Mouse (Mus musculus): Measurements from ENCODE around the gene Scyl1. TPM values are rescaled to one million over a fixed set of nuclear protein-coding genes. Genes with fewer than 3 reads are reported as not detected.
A peak's percentile ranks its signal among the peaks of the same experiment; 100 is the strongest.

The Scyl1 gene
- polyA plus RNA-seq, 1 experiment from 2014 or later = 70.4 TPM

- H3K4me2 ChIP-seq (replicated peaks) = no peak overlapping the region
- H3K27ac ChIP-seq = no peak overlapping the region
- no peak overlapping the region for H3K9ac ChIP-seq
- WGBS = 95% methylated on average over 6 of the region's 6 CpGs
- no peak overlapping the region for H3K4me3 ChIP-seq
- H3K36me3 ChIP-seq = peaks cover 81% of the 10 kb centered on the region
- no peaks in the 10 kb centered on the region for H3K9me3 ChIP-seq
- no peaks in the 10 kb centered on the region for H3K27me3 ChIP-seq (replicated peaks)
- H3K4me1 ChIP-seq = peaks cover 21% of the 10 kb centered on the region
- ATAC-seq (ENCODE audit: low FRiP score, low read depth) = no peak
Measured at GRCm38 (mm10) chr19:5721233-5721632, 50.0 kb downstream of the Scyl1 start.

- Histone ChIP-seq H3K9me3 (no peaks in the 10 kb centered on the region), H3K4me1 (peaks cover 13% of the 10 kb centered on the region), H3K27me3 (replicated peaks) (no peaks in the 10 kb centered on the region), H3K4me2 (replicated peaks) (no peak overlapping the region), H3K27ac (no peak overlapping the region), H3K36me3 (peaks cover 89% of the 10 kb centered on the region), H3K9ac (no peak overlapping the region), H3K4me3 (no peak overlapping the region)
- no peak for ATAC-seq (ENCODE audit: low FRiP score, low read depth)
- WGBS = 63% methylated on average over 10 of the region's 10 CpGs
Measured at GRCm38 (mm10) chr19:5716955-5717354, 54.3 kb downstream of the Scyl1 start.

- Histone ChIP-seq H3K27ac (no peak overlapping the region), H3K4me1 (peaks cover 13% of the 10 kb centered on the region), H3K9me3 (no peaks in the 10 kb centered on the region), H3K27me3 (replicated peaks) (no peaks in the 10 kb centered on the region), H3K36me3 (peaks cover 88% of the 10 kb centered on the region), H3K4me3 (no peak overlapping the region), H3K4me2 (replicated peaks) (peak overlapping the region; percentile 43), H3K9ac (0 out of 2 replicates have a peak overlapping the region, but pooled peaks have one; percentile 21)
- 17% methylated on average over 43 of the region's 43 CpGs for WGBS
- ATAC-seq (ENCODE audit: low FRiP score, low read depth) = 0 out of 2 replicates have a peak, but pooled peaks have one; percentile 37
Measured at GRCm38 (mm10) chr19:5715793-5716688, 55.2 kb downstream of the Scyl1 start.

DNA sequence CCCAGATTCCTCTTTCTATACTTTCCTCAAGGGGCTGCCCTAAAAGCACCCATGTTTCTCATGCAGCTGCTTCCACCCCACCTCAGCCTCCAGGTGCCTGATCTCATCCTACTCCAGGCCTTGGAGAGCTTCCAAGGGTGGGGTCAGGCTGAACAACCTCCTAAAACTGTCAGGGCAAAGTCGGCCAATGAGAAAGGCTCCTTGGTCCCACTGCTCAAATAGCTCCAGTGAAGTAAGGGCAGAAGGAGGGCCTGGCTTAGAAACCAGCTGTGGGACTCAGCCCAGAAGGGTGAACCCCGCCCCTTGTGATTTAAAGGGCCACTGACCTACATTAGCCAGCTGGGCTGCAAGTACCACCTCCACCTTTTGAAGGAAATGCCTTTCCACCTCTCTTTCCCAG lies 57.5 kb downstream of the Scyl1 start:
- no peak overlapping the region for H3K27ac ChIP-seq
- H3K4me1 ChIP-seq = peaks cover 13% of the 10 kb centered on the region
- no peaks in the 10 kb centered on the region for H3K27me3 ChIP-seq (replicated peaks)
- ATAC-seq (ENCODE audit: low FRiP score, low read depth) = no peak
- H3K36me3 ChIP-seq = peaks cover 85% of the 10 kb centered on the region
- no peak overlapping the region for H3K4me3 ChIP-seq
- H3K9ac ChIP-seq = no peak overlapping the region
- WGBS = 4% methylated on average over 2 of the region's 2 CpGs
- no peak overlapping the region for H3K4me2 ChIP-seq (replicated peaks)
- no peaks in the 10 kb centered on the region for H3K9me3 ChIP-seq

- ATAC-seq (ENCODE audit: low FRiP score, low read depth) = no peak
- H3K9ac ChIP-seq = no peak overlapping the region
- H3K4me1 ChIP-seq = peaks cover 13% of the 10 kb centered on the region
- H3K27me3 ChIP-seq (replicated peaks) = no peaks in the 10 kb centered on the region
- no peaks in the 10 kb centered on the region for H3K9me3 ChIP-seq
- no peak overlapping the region for H3K27ac ChIP-seq
- peaks cover 86% of the 10 kb centered on the region for H3K36me3 ChIP-seq
- no peak overlapping the region for H3K4me2 ChIP-seq (replicated peaks)
- H3K4me3 ChIP-seq = no peak overlapping the region
- 75% methylated on average over 5 of the region's 5 CpGs for WGBS
Measured at GRCm38 (mm10) chr19:5713255-5713654, 58.0 kb downstream of the Scyl1 start.

DNA sequence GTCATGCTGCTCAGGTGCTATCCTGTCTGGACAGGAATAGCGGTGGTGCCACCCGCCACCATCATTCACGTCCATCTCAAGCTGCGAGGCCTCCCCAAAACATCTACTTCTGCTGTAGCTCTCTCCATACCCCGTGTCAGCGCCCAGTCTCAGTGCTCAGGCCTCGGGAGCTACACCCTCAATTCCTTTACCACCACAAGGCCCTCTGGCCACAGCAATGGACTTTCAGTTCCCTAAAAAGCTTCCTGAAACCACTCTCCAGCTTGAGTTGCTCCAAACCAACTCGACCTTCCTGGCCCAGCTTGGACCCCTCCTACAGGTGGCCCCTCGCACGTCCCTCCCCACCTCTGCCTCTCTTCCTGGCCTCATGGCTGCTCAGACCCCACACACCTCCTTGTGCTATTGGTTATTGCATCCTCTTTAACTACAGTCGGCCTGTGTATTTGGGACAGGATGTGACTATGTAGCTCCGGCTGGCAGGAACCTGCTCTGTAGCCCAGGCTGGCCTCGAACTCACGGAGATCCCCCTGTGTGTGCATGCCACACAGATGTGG lies 59.2 kb downstream of the Scyl1 start:
- Histone ChIP-seq H3K27ac (no peak overlapping the region), H3K36me3 (peaks cover 81% of the 10 kb centered on the region), H3K9me3 (no peaks in the 10 kb centered on the region), H3K27me3 (replicated peaks) (no peaks in the 10 kb centered on the region), H3K9ac (no peak overlapping the region), H3K4me2 (replicated peaks) (no peak overlapping the region), H3K4me3 (no peak overlapping the region), H3K4me1 (peaks cover 13% of the 10 kb centered on the region)
- WGBS = 93% methylated on average over 14 of the region's 14 CpGs
- ATAC-seq (ENCODE audit: low FRiP score, low read depth) = no peak

DNA sequence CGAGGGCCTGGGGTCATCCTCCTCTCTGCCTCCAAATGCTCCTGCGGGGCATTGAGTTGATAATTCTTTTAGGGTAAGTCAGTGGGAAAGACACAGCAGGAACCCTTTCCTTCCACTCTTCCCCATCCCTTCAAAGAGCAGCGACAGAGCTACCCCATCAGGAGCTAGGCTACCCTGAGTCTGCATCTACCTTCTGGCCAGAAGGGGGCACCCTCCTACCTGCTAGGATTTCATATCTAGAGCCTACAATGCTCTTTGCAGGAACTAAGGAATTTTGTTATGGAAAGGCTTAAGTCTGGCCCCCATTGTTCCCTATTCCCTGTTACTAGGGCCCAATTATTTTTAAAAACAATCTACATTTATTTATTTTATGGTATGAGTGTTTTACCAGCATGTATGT lies 60.0 kb downstream of the Scyl1 start:
- H3K27me3 ChIP-seq (replicated peaks) = no peaks in the 10 kb centered on the region
- no peak for ATAC-seq (ENCODE audit: low FRiP score, low read depth)
- H3K9ac ChIP-seq = no peak overlapping the region
- H3K4me2 ChIP-seq (replicated peaks) = no peak overlapping the region
- H3K27ac ChIP-seq = no peak overlapping the region
- WGBS = 7% methylated on average over 3 of the region's 3 CpGs
- no peak overlapping the region for H3K4me3 ChIP-seq
- H3K4me1 ChIP-seq = peaks cover 10% of the 10 kb centered on the region; the same call in 1 of the 2 replicates
- peaks cover 84% of the 10 kb centered on the region for H3K36me3 ChIP-seq
- H3K9me3 ChIP-seq = no peaks in the 10 kb centered on the region

- no peak overlapping the region for H3K9ac ChIP-seq
- no peaks in the 10 kb centered on the region for H3K9me3 ChIP-seq
- H3K27me3 ChIP-seq (replicated peaks) = no peaks in the 10 kb centered on the region
- no peak overlapping the region for H3K27ac ChIP-seq
- ATAC-seq (ENCODE audit: low FRiP score, low read depth) = no peak
- peaks cover 83% of the 10 kb centered on the region for H3K36me3 ChIP-seq
- 80% methylated on average over 8 of the region's 8 CpGs for WGBS
- H3K4me2 ChIP-seq (replicated peaks) = no peak overlapping the region
- no peak overlapping the region for H3K4me3 ChIP-seq
- peaks cover 4% of the 10 kb centered on the region; the same call in 1 of the 2 replicates for H3K4me1 ChIP-seq
Measured at GRCm38 (mm10) chr19:5710581-5710980, 60.6 kb downstream of the Scyl1 start.

DNA sequence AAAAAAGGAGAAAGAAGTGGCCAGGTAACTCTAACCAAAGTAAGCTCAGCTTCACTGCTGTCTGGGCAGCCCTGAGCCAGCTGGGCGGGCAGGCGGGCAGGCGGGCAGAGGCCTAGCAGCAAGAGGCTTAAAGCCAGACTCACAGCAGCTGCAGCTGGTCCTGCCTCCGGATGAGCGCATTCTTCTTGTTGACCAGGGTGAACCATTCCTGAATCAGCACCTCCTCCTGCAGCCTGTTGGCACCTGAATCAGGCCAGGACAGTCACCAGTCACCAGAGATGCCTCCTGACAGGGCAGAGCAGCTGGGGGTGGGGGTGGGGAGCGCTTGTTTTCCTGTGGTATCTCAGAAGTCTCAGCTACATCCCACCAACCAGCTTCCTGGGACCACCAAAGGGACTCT lies 61.2 kb downstream of the Scyl1 start:
- Histone ChIP-seq H3K9me3 (no peaks in the 10 kb centered on the region), H3K4me3 (no peak overlapping the region), H3K9ac (no peak overlapping the region), H3K27me3 (replicated peaks) (no peaks in the 10 kb centered on the region), H3K4me1 (no peaks in the 10 kb centered on the region; the same call in 1 of the 2 replicates), H3K4me2 (replicated peaks) (no peak overlapping the region), H3K27ac (no peak overlapping the region), H3K36me3 (peaks cover 79% of the 10 kb centered on the region)
- no peak for ATAC-seq (ENCODE audit: low FRiP score, low read depth)
- 95% methylated on average over 6 of the region's 6 CpGs for WGBS

Other genes starting within 250 kb of the Scyl1 start
- 0.29 and 0.32 TPM in 2 replicates for gene Ovol1, start 210.8 kb downstream of the Scyl1 start, polyA plus RNA-seq (2016; fragmentation: Nextera tagmentation; extraction: Ambion mirVana)
- gene Ap5b1, start 203.4 kb downstream of the Scyl1 start, polyA plus RNA-seq (2016; fragmentation: Nextera tagmentation; extraction: Ambion mirVana) = 2.5 and 2.8 TPM in 2 replicates
- gene Rnaseh2c, start 169.5 kb downstream of the Scyl1 start, polyA plus RNA-seq (2016; fragmentation: Nextera tagmentation; extraction: Ambion mirVana) = 140 and 148 TPM in 2 replicates
- gene Kat5, start 161.2 kb downstream of the Scyl1 start, polyA plus RNA-seq (2016; fragmentation: Nextera tagmentation; extraction: Ambion mirVana) = 67.4 and 73.3 TPM in 2 replicates
- 34.7 and 36.7 TPM in 2 replicates for gene Rela, start 133.9 kb downstream of the Scyl1 start, polyA plus RNA-seq (2016; fragmentation: Nextera tagmentation; extraction: Ambion mirVana)
- 24.8 and 25.7 TPM in 2 replicates for gene Sipa1, start 107.7 kb downstream of the Scyl1 start, polyA plus RNA-seq (2016; fragmentation: Nextera tagmentation; extraction: Ambion mirVana)
- 22.4 and 28.9 TPM in 2 replicates for gene Map3k11, start 82.7 kb downstream of the Scyl1 start, polyA plus RNA-seq (2016; fragmentation: Nextera tagmentation; extraction: Ambion mirVana)
- gene Pcnx3, start 82.5 kb downstream of the Scyl1 start, polyA plus RNA-seq (2016; fragmentation: Nextera tagmentation; extraction: Ambion mirVana) = 30.3 and 32.4 TPM in 2 replicates
- gene Kcnk7, start 67.1 kb downstream of the Scyl1 start, polyA plus RNA-seq (2016; fragmentation: Nextera tagmentation; extraction: Ambion mirVana) = 0.19 TPM in 2 replicates
- 10.1 and 10.5 TPM in 2 replicates for gene Ehbp1l1, start 45.1 kb downstream of the Scyl1 start, polyA plus RNA-seq (2016; fragmentation: Nextera tagmentation; extraction: Ambion mirVana)
- 193 and 195 TPM in 2 replicates for gene Fam89b, start 41.8 kb downstream of the Scyl1 start, polyA plus RNA-seq (2016; fragmentation: Nextera tagmentation; extraction: Ambion mirVana)
- gene Ltbp3, start 30.5 kb downstream of the Scyl1 start, polyA plus RNA-seq (2016; fragmentation: Nextera tagmentation; extraction: Ambion mirVana) = 10.6 and 12.6 TPM in 2 replicates
- gene Frmd8, start 103.9 kb upstream of the Scyl1 start, polyA plus RNA-seq (2016; fragmentation: Nextera tagmentation; extraction: Ambion mirVana) = 27.0 and 33.0 TPM in 2 replicates
- gene Slc25a45, start 106.4 kb upstream of the Scyl1 start, polyA plus RNA-seq (2016; fragmentation: Nextera tagmentation; extraction: Ambion mirVana) = 1.7 and 2.5 TPM in 2 replicates
- gene Tigd3, start 122.7 kb upstream of the Scyl1 start, polyA plus RNA-seq (2016; fragmentation: Nextera tagmentation; extraction: Ambion mirVana) = 10.5 and 11.8 TPM in 2 replicates
- gene Dpf2, start 141.6 kb upstream of the Scyl1 start, polyA plus RNA-seq (2016; fragmentation: Nextera tagmentation; extraction: Ambion mirVana) = 156 and 174 TPM in 2 replicates
- 4.7 and 5.7 TPM in 2 replicates for gene Cdc42ep2, start 153.4 kb upstream of the Scyl1 start, polyA plus RNA-seq (2016; fragmentation: Nextera tagmentation; extraction: Ambion mirVana)
- 44.4 and 46.6 TPM in 2 replicates for gene Pola2, start 192.8 kb upstream of the Scyl1 start, polyA plus RNA-seq (2016; fragmentation: Nextera tagmentation; extraction: Ambion mirVana)
- gene Slc22a20, start 214.7 kb upstream of the Scyl1 start, polyA plus RNA-seq (2016; fragmentation: Nextera tagmentation; extraction: Ambion mirVana) = not detected in 2 replicates
- 5.6 and 6.4 TPM in 2 replicates for gene Capn1, start 244.5 kb upstream of the Scyl1 start, polyA plus RNA-seq (2016; fragmentation: Nextera tagmentation; extraction: Ambion mirVana)